Mouse (Mus musculus): ENCODE measurements around the gene F11r.

DNA sequence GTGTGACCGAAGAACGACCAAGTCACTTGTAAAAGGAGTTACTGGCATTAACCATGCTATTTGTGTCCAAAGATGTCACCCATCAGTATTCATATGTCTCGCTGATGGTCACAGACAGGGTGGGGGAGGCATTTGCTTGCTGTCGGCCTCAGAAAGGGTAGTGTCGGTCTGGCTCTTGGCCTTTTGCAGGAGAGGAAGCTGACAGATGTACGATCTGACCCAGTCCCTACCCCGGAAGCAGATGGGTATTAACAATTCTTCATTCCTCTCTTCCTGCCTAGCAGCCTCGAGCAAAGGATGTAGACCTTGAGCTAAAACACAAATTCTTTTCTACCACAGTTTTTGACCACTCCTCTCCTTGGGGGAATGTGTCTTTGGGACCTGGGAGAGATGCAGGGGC is 39.8 kb downstream of the F11r start:
- TF ChIP-seq EP300 (IDR thresholded peaks at IDR 0.05; ENCODE audit: low read depth in 1 of 2, low read length in 2 of 2) (no peak), UBTF (IDR thresholded peaks at IDR 0.05; ENCODE audit: borderline replicate concordance, insufficient read depth, low read depth, low read length) (no peak), RCOR1 (IDR thresholded peaks at IDR 0.05; ENCODE audit: low read depth, low read length) (no peak), MEF2A (IDR thresholded peaks at IDR 0.05; ENCODE audit: extremely low read depth, insufficient replicate concordance, low read depth, low read length, poor library complexity, severe bottlenecking) (no peak), MXI1 (IDR thresholded peaks at IDR 0.05; ENCODE audit: low read depth, low read length) (no peak), POLR2A (IDR thresholded peaks at IDR 0.05; ENCODE audit: control insufficient read depth in 1 of 2, insufficient read depth in 1 of 2, low read depth in 1 of 2, low read length in 2 of 2, poor library complexity in 1 of 2) (no peak), POLR2AphosphoS2 (IDR thresholded peaks at IDR 0.05; ENCODE audit: low read length) (no peak), CTCF (IDR thresholded peaks at IDR 0.05 in 2 of 3, conservative IDR thresholded peaks at IDR 0.05 in 1 of 3; ENCODE audit: control insufficient read depth in 1 of 3, insufficient read depth in 1 of 3, low read depth in 2 of 3, low read length in 3 of 3, poor library complexity in 1 of 3, severe bottlenecking in 1 of 3) (no peak), BHLHE40 (IDR thresholded peaks at IDR 0.05; ENCODE audit: borderline replicate concordance, low read depth, low read length) (no peak), RAD21 (IDR thresholded peaks at IDR 0.05; ENCODE audit: low read depth, low read length) (no peak), CHD1 (IDR thresholded peaks at IDR 0.05; ENCODE audit: low read depth, low read length) (no peak), GATA1 (IDR thresholded peaks at IDR 0.05; ENCODE audit: low read depth, low read length) (no peak), POLR2AphosphoS5 (IDR thresholded peaks at IDR 0.05; ENCODE audit: borderline replicate concordance, low read depth, low read length) (no peak)

Measured in MEL (cell line).